Mouse (Mus musculus): ENCODE results near the gene Kalrn. TPM values are rescaled to one million over a fixed set of nuclear protein-coding genes. Genes with fewer than 3 reads are reported as not detected.
"Not testable (repeated sequence)": the region's sequence is repeated elsewhere in the genome, so short reads cannot be mapped to it uniquely, and the experiment has no call there.

Kalrn gene
- polyA plus RNA-seq, 1 experiment from 2014 or later: 33.2 TPM

DNA sequence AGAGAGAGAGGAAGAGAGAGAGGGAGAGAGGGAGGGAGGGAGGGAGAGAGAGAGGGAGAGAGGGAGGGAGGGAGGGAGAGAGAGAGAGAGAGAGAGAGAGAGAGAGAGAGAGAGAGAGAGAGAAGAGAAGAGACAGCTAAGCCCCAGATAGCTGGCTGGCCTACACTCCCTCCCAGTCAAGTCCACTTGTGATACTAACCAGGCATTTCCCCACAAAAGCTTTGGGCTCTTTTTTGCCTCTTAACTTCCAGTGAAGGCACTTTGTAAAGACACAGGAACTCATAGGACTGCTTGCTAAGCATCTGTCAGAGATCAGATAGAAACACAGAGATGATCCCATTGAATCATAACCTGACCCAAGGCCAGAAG lies 492.0 kb downstream of the Kalrn start:
- H3K4me2 ChIP-seq (replicated peaks); H3K27me3 ChIP-seq; H3K9me3 ChIP-seq (replicated peaks); H3K9ac ChIP-seq; H3K4me3 ChIP-seq; ATAC-seq (ENCODE audit: low FRiP score); H3K27ac ChIP-seq; H3K36me3 ChIP-seq: not testable (repeated sequence)
- H3K4me1 ChIP-seq: peaks cover 14% of the 10 kb centered on the region

DNA sequence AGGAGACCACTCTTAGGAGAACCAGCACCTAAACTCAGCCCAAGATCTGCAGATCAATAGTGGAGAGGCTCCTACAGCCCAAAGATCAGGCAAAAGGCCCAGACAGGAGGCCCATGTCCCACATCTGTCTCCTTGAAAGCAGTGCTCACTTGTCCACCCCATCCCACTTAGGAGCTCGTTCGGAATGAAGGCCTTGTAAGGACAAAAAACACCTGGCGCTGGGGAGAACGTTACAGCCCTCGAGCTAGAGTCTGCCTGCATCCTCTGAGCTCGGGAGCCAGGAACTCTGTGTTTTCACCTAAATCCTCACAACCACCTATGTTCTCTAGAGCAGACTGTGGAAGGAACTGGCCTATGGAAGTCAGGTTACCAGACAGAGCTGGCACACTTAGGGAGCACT lies 492.5 kb downstream of the Kalrn start:
- Histone ChIP-seq H3K9me3 (replicated peaks) (no peaks in the 10 kb centered on the region), H3K27ac (no peak overlapping the region), H3K4me3 (no peak overlapping the region), H3K4me2 (replicated peaks) (no peak overlapping the region), H3K9ac (no peak overlapping the region), H3K36me3 (no peaks in the 10 kb centered on the region), H3K4me1 (peaks cover 14% of the 10 kb centered on the region), H3K27me3 (no peaks in the 10 kb centered on the region)
- ATAC-seq (ENCODE audit: low FRiP score): no peak
- WGBS: 64% methylated on average over 6 of the region's 6 CpGs

DNA sequence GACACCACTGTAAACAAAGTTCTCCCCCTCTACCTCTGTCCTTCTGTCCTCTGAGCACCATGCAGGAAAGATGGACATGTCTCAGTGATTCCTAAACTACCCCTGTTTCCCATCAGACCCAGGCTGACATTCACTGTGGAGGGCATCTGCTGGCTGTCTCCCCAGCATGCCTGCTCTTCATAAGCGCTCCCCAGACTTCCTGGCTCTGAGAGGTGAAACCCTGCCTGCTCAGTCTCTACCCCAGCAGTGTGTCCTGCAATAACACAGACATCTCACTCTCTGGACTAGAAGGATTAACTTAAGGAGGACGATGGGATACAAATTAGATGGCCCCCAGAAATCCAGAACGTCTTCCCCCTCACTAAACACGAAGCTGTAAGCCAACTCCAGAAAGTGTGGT lies 493.8 kb downstream of the Kalrn start:
- 82% methylated on average over 4 of the region's 4 CpGs for WGBS
- ATAC-seq (ENCODE audit: low FRiP score): no peak
- no peak overlapping the region for H3K4me2 ChIP-seq (replicated peaks)
- no peak overlapping the region for H3K4me3 ChIP-seq
- H3K27ac ChIP-seq: no peak overlapping the region; the same call in 1 of the 2 replicates
- H3K4me1 ChIP-seq: peaks cover 14% of the 10 kb centered on the region
- no peaks in the 10 kb centered on the region for H3K27me3 ChIP-seq
- H3K36me3 ChIP-seq: peaks cover 6% of the 10 kb centered on the region; the same call in 1 of the 2 replicates
- H3K9me3 ChIP-seq (replicated peaks): no peaks in the 10 kb centered on the region
- H3K9ac ChIP-seq: no peak overlapping the region

DNA sequence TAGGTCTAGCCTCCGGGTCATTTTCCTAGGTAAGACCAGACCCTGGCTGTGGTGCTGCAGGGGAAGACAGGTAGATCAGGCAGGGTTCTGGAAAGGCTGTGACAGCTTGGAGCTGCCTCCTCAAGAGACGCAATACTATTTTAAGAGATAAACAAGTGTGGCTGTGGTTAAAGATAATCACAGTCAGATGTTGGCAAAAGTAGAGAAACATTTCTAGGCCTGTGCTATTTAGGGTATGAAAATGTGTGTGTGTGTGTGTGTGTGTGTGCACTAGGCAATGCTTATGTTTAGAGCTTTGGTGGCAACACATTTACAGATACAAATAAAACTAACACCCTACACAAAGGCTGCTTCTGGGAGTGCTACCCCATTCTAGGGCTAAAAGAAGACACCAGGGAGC lies 494.6 kb downstream of the Kalrn start:
- no peak for ATAC-seq (ENCODE audit: low FRiP score)
- WGBS: 75% methylated on average over 2 of the region's 2 CpGs
- Histone ChIP-seq H3K9me3 (replicated peaks) (no peaks in the 10 kb centered on the region), H3K36me3 (peaks cover 6% of the 10 kb centered on the region; the same call in 1 of the 2 replicates), H3K4me2 (replicated peaks) (no peak overlapping the region), H3K27ac (no peak overlapping the region), H3K27me3 (no peaks in the 10 kb centered on the region), H3K4me1 (peaks cover 14% of the 10 kb centered on the region), H3K4me3 (no peak overlapping the region), H3K9ac (no peak overlapping the region)

DNA sequence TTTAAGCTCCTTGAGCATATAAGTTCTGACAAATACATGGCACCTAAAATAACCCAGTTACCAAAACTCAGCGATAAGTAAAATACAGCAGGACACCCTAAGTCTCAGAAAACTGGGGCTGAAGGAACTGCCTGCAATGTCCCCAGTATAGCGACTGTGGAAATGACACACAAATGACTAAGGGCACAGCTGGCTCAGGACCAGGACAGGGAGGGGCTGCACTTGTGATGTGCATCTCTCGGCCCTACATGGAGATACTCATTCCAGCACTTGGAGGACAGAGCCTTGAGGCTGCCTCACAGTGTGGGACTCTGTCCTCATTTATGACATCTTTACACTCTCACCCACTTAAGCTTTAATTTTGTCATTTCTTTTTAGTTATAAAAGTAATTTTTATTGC lies 497.2 kb downstream of the Kalrn start:
- 87% methylated on average over 3 of the region's 3 CpGs for WGBS
- H3K4me2 ChIP-seq (replicated peaks): no peak overlapping the region
- no peak overlapping the region for H3K27ac ChIP-seq
- no peak overlapping the region for H3K4me3 ChIP-seq
- 0 out of 2 replicates have a peak, but pooled peaks cover 2% of the 10 kb centered on the region for H3K4me1 ChIP-seq
- no peak overlapping the region for H3K9ac ChIP-seq
- no peak for ATAC-seq (ENCODE audit: low FRiP score)
- H3K9me3 ChIP-seq (replicated peaks): no peaks in the 10 kb centered on the region
- H3K36me3 ChIP-seq: peaks cover 6% of the 10 kb centered on the region; the same call in 1 of the 2 replicates
- no peaks in the 10 kb centered on the region for H3K27me3 ChIP-seq

DNA sequence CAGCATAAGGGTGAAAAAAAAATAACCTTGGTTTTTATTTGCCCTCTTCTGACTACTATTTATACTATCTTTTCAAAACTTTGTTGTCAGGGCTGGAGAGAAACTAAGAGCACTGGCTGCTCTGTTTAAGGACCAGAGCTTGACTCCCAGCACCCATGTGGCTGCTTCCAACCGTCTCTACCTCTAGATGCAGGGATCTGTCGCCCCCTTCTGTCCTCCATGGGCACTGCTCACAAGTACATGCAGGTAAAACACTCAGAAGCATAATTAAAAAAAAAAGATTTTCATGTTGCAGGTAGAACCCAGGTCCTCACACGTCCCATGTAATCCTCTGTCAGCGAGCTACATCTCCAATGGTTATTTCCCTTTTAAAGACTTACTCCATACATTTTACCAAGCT lies 499.4 kb downstream of the Kalrn start:
- no peak overlapping the region for H3K9ac ChIP-seq
- 85% methylated on average over 4 of the region's 4 CpGs for WGBS
- H3K27me3 ChIP-seq: no peaks in the 10 kb centered on the region
- H3K4me3 ChIP-seq: no peak overlapping the region
- peaks cover 6% of the 10 kb centered on the region; the same call in 1 of the 2 replicates for H3K36me3 ChIP-seq
- no peaks in the 10 kb centered on the region for H3K9me3 ChIP-seq (replicated peaks)
- ATAC-seq (ENCODE audit: low FRiP score): no peak
- H3K4me1 ChIP-seq: 0 out of 2 replicates have a peak, but pooled peaks cover 2% of the 10 kb centered on the region
- H3K27ac ChIP-seq: no peak overlapping the region
- H3K4me2 ChIP-seq (replicated peaks): no peak overlapping the region

DNA sequence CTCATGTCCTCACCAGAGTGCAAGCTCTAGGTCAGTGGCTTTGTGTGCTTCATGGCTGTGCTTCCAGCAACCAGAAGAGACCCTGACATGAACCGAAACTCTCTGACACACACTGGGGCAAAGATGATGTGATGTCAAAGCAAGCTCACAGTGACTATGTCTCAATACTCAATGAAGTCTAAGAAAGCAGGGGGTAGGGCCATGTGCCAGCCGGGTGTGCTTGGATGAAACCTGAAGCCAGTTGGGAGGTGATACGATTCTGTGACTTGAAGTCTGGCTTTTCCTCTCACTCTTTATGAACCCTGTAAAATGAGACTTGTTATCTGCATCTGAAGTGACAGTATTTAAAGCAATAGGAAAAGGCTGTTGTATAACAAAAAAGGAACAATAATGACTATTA lies 501.2 kb downstream of the Kalrn start:
- Histone ChIP-seq H3K27me3 (no peaks in the 10 kb centered on the region), H3K4me3 (no peak overlapping the region), H3K9ac (no peak overlapping the region), H3K36me3 (peaks cover 6% of the 10 kb centered on the region; the same call in 1 of the 2 replicates), H3K27ac (no peak overlapping the region), H3K9me3 (replicated peaks) (no peaks in the 10 kb centered on the region), H3K4me1 (0 out of 2 replicates have a peak, but pooled peaks cover 2% of the 10 kb centered on the region), H3K4me2 (replicated peaks) (no peak overlapping the region)
- ATAC-seq (ENCODE audit: low FRiP score): no peak
- WGBS: 80% methylated on average over 3 of the region's 3 CpGs

DNA sequence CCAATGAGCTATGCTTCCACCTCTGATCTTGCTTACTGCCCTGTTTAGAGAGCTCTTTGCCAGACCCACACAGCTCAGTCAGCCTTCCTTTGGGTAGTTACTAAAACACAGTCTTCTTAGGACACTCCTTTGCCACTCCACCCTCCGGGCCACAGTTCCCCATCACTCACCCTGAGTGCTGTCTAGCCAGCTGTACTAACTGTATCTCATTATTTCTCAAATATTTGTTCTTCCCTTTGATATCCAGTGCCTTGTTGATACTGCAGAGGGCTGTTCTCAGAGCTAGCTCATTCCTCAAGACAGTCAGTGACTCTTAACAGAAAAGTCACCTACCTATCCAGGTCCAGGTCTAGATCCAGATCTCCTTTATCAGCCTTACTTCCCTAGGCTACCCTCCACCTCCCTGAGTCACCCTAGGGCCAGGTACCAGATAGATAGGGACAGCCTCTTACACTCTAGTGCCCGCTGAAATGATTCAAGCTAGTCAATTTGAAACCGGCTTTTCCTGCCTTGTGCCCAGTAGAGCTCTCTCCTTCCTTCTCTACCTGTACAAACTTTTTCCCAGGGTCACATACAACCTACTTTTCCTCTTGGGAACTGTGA lies 502.0 kb downstream of the Kalrn start:
- H3K9ac ChIP-seq: no peak overlapping the region
- peaks cover 6% of the 10 kb centered on the region; the same call in 1 of the 2 replicates for H3K36me3 ChIP-seq
- no peak for ATAC-seq (ENCODE audit: low FRiP score)
- no peaks in the 10 kb centered on the region for H3K9me3 ChIP-seq (replicated peaks)
- H3K4me3 ChIP-seq: no peak overlapping the region
- no peak overlapping the region for H3K4me2 ChIP-seq (replicated peaks)
- H3K27me3 ChIP-seq: no peaks in the 10 kb centered on the region
- no peak overlapping the region for H3K27ac ChIP-seq
- WGBS: 95% methylated on average over 3 of the region's 3 CpGs
- no peaks in the 10 kb centered on the region for H3K4me1 ChIP-seq

DNA sequence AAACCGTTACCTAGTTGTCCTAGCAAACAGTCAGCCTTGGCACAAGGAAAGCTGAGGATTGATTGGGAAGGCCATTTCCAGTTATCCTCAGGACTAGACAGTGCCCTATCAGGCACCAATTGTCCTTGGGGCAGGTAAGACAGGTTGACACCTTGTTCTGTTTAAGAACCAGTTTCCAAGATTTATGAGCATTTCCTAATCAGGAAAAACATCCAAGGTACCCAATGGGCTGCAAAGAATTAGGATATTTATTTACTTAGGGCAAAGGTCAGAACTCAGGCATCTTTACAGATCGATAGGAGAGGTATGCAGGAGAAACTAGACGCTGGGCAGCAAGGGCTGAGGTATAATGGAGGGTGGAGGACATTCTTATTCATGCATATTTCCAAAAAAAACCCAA lies 503.9 kb downstream of the Kalrn start:
- ATAC-seq (ENCODE audit: low FRiP score): no peak
- Histone ChIP-seq H3K27ac (no peak overlapping the region), H3K4me2 (replicated peaks) (no peak overlapping the region), H3K36me3 (no peaks in the 10 kb centered on the region), H3K27me3 (no peaks in the 10 kb centered on the region), H3K9me3 (replicated peaks) (no peaks in the 10 kb centered on the region), H3K4me3 (no peak overlapping the region), H3K9ac (no peak overlapping the region), H3K4me1 (no peaks in the 10 kb centered on the region)
- WGBS: 82% methylated on average over 3 of the region's 3 CpGs

DNA sequence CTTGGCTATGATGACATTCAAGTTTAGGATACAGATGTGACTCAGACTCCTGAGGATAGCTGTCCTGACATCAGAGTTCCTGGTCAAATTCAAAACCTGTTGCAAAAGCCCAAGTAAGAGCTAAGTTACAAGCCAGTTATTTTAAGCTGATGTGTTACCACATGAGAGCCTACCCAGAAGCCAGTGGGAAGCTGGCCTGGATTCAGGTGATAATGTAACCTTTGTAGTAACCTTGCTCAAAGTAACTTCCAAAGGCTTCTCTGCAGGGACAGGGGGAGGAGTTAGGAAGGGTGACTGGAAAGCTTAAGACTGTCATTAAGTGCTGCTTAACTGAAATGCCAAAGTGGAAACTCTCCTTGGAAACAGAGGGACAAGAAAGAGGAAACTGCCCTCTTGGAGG lies 506.4 kb downstream of the Kalrn start:
- Histone ChIP-seq H3K9ac (no peak overlapping the region), H3K27ac (no peak overlapping the region), H3K4me3 (no peak overlapping the region), H3K27me3 (no peaks in the 10 kb centered on the region), H3K4me1 (no peaks in the 10 kb centered on the region), H3K36me3 (no peaks in the 10 kb centered on the region), H3K9me3 (replicated peaks) (no peaks in the 10 kb centered on the region), H3K4me2 (replicated peaks) (no peak overlapping the region)
- no peak for ATAC-seq (ENCODE audit: low FRiP score)

DNA sequence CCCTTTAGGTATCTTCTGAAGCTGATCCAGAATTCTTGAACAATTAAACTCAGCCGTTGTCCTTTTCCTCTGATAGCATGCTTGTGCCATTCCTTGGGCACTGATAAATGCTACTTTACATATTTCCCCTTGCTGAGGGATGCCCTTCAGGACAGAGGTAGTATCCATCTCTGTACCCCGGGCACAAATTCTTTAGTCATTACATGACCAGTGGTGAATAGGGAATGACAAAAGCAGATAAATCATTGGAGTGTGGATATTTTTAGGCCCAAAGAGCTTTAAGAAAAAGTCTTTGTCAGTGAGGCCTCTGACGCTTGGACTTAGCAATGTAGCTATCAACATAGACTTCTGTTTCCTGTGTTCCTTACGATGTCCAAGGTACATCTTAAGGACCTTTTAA lies 507.0 kb downstream of the Kalrn start:
- Histone ChIP-seq H3K4me3 (no peak overlapping the region), H3K27ac (no peak overlapping the region), H3K4me2 (replicated peaks) (no peak overlapping the region), H3K36me3 (no peaks in the 10 kb centered on the region), H3K9me3 (replicated peaks) (no peaks in the 10 kb centered on the region), H3K4me1 (no peaks in the 10 kb centered on the region), H3K27me3 (no peaks in the 10 kb centered on the region), H3K9ac (no peak overlapping the region)
- 96% methylated on average over 4 of the region's 4 CpGs for WGBS
- ATAC-seq (ENCODE audit: low FRiP score): no peak

DNA sequence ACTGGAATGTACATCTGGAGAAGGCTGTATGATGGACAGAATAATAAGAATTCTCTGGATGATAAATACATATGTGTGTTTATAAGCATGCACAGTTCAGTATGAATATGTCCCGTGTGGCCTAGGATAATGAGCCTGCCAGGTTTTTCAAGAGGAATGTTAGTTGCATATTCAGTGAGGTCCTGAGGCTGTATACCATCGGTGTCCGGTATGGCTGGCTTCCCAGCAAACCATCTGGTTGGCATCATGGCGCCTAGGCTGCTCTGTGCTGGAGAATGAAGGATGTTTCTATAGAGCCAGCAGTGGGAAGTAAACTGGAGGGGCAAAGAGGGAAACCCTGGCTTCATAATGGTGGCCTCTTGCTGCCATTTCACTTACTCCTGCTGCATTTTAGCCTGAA lies 510.0 kb downstream of the Kalrn start:
- no peak overlapping the region for H3K27ac ChIP-seq
- no peaks in the 10 kb centered on the region for H3K9me3 ChIP-seq (replicated peaks)
- no peak overlapping the region for H3K4me2 ChIP-seq (replicated peaks)
- H3K4me1 ChIP-seq: no peaks in the 10 kb centered on the region
- no peaks in the 10 kb centered on the region for H3K36me3 ChIP-seq
- no peak overlapping the region for H3K9ac ChIP-seq
- 74% methylated on average over 4 of the region's 4 CpGs for WGBS
- H3K27me3 ChIP-seq: no peaks in the 10 kb centered on the region
- ATAC-seq (ENCODE audit: low FRiP score): no peak
- no peak overlapping the region for H3K4me3 ChIP-seq

DNA sequence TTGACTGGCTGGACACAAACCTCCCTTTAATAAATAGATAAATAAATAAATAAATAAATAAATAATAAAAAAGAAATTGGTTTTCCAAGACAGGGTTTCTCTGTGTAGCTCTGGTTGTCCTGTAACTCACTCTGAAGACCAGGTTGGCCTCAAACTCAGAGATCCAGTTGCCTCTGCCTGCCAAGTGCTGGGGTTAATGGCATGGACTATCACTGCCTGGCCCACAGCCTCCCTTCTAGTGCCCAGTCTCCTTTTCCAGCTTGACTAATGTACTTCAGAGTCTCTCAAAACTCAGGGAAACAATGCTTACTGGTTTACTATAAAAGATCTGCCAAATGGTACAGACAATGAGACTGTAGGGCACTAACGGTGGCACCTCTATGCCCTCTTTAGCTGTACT lies 511.7 kb downstream of the Kalrn start:
- H3K36me3 ChIP-seq: no peaks in the 10 kb centered on the region
- ATAC-seq (ENCODE audit: low FRiP score): no peak

More for the DNA sequence above, 511.7 kb downstream of the Kalrn start:
- Histone ChIP-seq H3K4me1 (no peaks in the 10 kb centered on the region), H3K27me3 (no peaks in the 10 kb centered on the region), H3K4me2 (replicated peaks) (no peak overlapping the region), H3K9ac (no peak overlapping the region), H3K9me3 (replicated peaks) (no peaks in the 10 kb centered on the region), H3K4me3 (no peak overlapping the region), H3K27ac (no peak overlapping the region)
- 94% methylated on average over 1 of the region's 1 CpGs for WGBS

Measured in hindbrain, embryonic 12.5 days (tissue).